Mouse (Mus musculus) neutrophil, adult 5-6 weeks (primary cell): ENCODE measurements around the gene Rad51c. TPM values are rescaled to one million over a fixed set of nuclear protein-coding genes. Genes with fewer than 3 reads are reported as not detected.
"Not testable (repeated sequence)": the region's sequence is repeated elsewhere in the genome, so short reads cannot be mapped to it uniquely, and the experiment has no call there.

Source experiments
- ATAC-seq: fragments of 151-379, 151-347 bp; 2 replicates; pipeline ENCODE4 v1.8.0; 2017; ENCODE audit warnings: mild to moderate bottlenecking, moderate TSS enrichment; ENCODE audit not compliant: insufficient number of reproducible peaks, poor library complexity, low FRiP score, severe bottlenecking; ENCODE audit errors: extremely low read depth
- total RNA-seq: library from RNA; stranded (forward); fragments of 200-1000 nt; gene quantifications from 2 replicates; pipeline ENCODE4 v1.2.3, GENCODE M21; 2017

Rad51c gene
- total RNA-seq, result 4.2 and 9.9 TPM in 2 replicates

DNA sequence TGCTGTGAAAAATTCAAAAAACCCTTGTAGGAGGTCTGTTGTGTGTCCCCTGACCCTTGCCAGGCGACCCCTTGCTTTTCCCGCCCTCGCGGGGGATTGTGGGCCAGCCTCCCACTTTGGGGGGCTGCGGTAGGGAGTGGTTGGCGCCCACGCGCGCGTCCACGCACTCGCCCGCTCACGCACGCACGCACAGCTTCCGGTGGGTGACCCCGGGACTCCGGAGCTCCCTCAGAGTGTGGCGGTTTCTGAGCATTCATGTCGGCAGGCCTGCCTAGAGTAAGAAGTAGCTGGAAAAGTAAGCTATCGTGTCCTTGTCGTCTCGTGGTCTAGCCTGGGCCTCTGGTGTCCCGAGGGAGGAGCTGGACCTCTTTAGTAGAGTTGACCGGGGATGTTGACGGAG is at the start of gene Rad51c, which contains the start of gene Tex14:
Gene Rad51c, minus strand, starts transcription at position 79 of the 400 bp plus-strand sequence.
Gene Tex14, plus strand, starts transcription at position 190 of the 400 bp plus-strand sequence.
- no peak for ATAC-seq

DNA sequence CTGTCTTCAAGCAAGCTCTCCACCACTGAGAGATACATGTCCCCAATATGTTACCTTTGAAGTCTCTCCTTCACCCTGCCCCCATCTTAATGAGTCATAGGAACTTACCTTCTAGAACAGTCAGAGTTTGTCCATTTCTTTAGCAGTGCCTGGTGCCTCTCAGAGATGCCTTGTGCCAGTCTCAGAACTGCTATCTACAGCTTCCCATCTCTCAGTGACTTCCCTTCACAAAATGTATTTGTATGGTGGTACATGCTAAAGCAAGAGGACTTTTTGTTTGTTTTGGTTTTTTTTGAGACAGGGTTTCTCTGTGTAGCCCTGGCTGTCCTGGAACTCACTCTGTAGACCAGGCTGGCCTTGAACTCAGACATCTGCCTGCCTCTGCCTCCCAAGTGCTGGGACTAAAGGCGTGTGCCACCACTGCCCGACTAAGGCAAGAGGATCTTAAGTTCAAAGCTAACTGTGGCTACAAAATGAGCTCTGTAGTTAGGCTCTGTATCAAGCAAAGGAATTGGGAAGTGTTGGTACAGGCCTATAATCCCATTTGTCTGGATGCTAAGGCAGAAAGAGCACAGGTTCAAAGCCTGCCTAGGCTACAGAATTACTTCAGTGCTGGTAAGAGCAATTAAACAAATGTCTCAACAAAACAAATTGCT is 49.4 kb upstream of the Rad51c start:
- ATAC-seq, result no peak

DNA sequence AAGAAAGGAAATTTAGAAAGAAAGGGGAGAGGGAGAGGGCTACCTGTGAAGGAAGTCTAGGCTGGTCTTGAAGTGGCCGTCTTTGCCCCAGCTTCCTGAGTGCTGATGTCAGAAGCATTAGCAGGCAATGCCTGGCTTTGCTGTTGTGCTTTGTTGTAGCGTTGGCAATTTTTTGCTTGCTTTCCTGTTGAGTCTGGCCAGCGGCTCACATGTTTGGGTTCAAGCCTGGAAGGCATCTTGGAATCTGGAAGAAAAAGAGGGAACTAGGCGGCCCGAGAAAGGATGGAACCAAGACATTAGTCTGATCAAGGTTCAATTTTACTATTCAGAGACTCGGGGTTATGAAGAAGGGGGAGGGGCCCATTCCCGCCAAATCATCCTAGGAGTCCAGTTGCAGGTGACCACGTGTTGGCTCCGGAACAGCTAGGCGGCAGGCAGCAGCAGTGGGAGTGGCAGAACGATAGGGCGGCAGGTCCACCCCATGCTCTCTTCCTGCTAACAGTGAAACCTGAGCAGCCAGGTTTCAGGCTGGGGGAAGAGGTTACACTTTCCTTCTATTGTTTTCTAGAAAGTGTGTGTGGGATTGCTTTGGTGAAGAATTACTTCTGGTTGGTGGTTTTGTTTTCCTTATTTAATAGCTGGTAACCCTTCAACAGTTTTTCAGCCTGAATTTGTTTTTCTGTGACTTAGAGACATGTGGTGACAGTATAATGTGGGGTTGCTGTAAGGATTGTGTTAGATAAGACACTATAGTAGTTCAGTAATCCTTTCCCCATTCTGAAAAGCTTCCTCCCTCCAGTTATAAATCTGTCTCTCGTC is 48.7 kb upstream of the Rad51c start:
- no peak for ATAC-seq

DNA sequence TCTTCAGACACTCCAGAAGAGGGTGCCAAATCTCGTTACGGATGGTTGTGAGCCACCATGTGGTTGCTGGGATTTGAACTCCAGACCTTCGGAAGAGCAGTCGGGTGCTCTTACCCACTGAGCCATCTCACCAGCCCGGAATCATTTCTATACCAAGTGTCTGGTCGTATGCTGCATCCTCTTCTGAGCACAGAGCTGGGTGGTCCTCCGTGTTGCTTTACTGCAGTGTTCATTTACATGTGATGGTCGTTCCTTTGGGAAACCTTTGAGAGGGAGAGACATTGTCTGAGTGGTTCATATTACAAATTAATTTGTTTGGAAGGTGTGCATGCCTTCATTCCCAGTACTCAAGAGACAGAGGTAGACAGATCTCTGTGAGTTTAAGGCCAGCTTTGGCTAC is 48.0 kb upstream of the Rad51c start:
- not testable (repeated sequence) for ATAC-seq

DNA sequence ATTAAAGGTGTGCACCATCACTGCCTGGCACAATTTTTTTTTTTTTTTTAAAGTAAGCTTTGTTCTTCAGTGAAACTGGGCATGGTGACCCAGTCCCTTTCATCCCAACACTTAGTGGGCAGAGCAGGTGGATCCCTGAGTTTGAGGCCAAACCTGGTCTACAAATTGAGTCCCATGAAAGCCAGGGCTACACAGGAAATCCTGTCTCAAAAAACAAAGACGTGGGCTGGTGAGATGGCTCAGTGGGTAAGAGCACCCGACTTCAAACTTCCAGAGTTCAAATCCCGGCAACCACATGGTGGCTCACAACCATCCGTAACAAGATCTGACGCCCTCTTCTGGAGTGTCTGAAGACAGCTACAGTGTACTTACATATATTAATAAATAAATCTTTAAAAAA is 45.1 kb upstream of the Rad51c start:
- ATAC-seq, result not testable (repeated sequence)

DNA sequence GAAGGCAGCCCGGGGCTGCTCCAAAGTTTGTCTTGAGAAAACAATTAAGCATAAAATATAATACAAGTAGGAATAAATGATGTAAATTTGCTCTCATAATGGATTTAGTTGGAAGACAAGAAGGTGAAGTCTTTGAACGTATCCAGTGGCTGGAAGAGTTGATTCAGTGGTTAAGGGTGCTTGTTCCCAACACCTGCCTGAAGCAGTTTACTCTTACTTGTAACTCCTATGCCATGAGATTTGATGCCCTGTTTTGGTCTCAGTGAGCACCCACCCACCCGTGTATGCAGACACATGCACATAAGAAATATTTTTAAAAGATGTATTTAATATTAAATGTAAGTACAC is 44.4 kb upstream of the Rad51c start:
- ATAC-seq, result no peak

DNA sequence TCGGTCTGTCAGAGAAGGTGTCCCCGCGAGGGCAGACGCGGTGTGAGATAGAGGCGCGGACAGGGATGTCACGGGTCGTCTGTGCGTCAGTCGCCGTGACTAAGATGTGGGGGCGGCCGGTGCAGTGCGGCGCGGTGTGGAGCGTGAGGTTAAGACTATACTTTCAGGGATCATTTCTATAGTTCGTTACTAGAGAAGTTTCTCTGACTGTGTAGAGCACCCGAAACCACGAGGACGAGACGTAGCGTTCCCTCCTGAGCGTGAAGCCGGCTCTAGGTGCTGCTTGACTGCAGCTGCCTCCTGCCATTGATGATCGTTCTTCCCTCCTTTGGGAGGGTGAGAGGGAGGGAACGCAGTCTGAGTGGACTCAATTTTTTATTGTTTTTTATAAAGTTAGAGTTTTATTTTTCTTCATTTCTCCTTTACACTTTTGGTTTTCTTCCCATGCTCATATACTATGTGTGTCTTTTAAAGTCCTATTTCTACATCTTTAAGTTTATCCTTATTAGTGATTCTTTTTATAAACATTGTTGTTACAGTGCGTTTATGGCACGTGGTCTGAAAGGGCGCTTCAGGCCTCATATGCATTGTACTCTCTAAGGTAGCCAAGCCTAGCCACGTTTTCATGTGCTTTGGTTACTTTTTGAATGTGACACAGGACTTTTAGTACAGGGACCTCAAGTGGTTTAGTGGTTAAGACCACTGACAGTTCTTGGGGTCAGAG is 43.9 kb upstream of the Rad51c start:
- ATAC-seq, result peak; percentile 29; the same call in 1 of the 2 replicates

DNA sequence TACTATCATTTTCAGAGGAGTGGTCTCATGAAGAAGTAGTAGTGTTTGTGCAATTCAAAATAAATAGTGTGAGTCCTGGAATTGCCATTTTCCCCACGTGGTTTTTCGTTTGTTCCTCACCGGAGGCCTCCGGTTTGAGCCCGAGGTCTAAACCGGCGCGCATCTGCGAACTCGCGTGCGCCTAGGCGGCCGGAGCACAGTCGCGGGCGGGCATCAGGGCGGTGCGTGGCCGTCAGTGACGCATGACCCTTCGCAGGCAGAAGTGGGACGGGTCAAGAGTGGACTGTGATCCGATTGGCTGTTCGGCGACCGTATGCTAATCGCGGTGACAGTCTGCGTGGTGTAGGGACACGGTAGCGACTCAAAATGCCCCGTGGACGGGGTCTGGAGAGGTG is 43.3 kb upstream of the Rad51c start:
- peak; percentile 95 for ATAC-seq

DNA sequence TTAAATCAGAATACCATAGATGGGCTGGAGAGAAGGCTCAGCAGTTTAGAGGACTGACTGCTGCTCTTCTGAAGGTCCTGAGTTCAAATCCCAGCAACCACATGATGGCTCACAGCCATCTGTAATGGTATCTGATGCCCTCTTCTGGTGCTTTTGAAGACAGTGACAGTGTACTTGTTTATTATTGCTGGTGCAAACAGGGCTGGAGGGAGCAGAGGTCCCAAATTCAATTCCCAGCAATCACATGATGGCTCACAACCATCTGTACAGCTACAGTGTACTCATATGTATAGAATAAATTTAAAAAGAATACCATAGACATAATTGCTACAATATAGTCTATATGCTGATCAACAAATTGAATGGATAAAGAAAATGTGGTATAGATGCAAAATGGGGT is 42.7 kb upstream of the Rad51c start:
- no peak for ATAC-seq

DNA sequence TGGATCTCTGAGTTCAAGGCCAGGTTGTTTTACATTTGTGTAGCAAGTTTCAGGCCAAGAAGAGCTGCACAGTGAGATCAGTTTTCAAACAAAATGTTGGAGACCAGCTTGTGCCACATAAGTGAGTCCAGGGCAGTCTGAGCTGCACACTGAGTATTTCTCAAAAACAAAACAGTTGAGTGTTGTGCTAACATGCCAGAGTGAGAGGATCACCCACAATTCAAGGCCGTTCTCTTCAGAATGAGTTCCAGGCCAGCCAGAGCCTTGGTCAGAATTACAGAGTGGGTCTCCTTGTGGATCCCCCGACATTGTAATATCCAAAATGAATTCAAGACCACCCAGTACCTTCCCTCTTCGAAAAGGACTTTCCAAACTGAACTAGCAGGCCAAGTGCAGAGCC is 41.4 kb upstream of the Rad51c start:
- ATAC-seq, result no peak

DNA sequence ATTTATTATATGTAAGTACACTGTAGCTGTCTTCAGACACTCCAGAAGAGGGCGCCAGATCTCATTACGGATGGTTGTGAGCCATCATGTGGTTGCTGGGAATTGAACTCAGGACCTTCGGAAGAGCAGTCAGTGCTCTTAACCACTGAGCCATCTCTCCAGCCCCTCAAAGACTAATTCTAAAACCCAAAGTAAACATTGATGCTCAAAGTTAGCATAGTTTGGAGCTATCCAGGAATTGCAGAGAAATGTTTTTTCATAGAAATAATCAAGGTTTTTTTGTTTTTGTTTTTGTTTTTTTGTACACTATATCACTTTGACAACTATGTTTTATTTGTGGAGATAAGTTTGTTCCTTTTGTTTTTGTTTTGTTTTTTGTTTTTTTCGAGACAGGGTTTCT is 40.8 kb upstream of the Rad51c start:
- not testable (repeated sequence) for ATAC-seq

DNA sequence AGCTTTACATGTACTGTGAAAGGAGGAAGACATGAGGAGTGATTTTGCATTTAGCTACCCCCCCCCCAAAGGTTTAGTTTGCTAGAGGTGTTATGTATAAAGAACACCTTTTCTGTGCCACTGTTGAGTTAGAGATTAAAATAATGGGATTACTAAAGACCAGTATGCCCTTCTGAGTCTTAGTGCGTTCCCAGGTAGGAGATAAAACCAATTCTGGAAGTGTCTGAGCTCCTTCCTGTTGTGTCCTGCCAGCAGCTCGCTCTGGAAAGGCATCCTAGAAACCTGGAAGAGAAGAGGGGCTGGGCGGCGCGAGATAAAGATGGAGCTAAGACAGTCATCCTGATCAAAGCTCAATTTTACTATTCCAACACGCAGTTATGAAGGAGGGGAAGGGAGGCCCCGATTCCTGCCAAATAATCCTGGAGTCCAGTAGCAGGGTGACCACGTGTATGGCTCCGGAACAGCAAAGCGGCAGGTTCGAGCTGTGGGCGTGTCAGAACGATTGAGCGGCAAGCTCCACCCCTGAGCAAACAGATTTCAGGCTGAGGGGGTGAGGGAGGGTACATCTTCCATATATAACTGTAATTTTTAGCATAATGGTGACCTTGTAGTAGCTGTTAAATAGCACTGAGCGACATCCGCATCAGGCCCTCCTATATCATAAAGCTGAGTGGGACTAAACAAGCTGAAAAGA is 40.1 kb upstream of the Rad51c start:
- no peak for ATAC-seq

DNA sequence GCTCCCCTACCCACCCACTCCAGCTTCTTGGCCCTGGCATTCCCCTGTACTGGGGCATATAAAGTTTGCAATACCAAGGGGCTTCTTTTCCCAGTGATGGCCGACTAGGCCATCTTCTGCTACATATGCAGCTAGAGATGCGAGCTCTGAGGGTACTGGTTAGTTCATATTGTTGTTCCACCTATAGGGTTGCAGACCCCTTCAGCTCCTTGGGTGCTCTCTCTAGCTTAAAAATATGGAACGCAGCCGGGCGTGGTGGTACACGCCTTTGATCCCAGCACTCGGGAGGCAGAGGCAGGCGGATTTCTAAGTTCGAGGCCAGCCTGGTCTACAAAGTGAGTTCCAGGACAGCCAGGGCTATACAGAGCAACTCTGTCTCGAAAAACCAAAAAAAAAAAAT is 39.3 kb upstream of the Rad51c start:
- ATAC-seq, result not testable (repeated sequence)

DNA sequence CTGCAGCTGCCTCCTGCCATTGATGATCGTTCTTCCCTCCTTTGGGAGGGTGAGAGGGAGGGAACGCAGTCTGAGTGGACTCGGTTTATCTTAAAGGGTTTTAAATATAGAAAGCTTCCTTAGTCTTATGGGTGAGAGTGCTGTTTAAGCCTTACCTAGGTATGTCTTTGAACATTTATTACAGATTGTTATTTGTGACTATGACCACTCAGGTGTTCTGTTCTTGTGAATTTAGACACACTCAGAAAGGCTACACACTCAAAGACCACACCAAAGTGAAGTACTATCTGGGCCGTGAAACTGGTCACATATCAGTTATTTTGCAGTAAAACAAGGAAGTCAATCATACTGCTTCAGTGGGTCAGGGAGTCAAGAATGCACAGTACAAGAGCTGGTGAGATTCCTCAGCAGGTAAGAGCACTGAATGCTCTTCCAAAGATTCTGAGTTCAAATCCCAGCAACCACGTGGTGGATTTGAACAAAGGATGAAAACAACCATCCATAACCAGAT is 38.7 kb upstream of the Rad51c start:
- peak; percentile 26 for ATAC-seq

DNA sequence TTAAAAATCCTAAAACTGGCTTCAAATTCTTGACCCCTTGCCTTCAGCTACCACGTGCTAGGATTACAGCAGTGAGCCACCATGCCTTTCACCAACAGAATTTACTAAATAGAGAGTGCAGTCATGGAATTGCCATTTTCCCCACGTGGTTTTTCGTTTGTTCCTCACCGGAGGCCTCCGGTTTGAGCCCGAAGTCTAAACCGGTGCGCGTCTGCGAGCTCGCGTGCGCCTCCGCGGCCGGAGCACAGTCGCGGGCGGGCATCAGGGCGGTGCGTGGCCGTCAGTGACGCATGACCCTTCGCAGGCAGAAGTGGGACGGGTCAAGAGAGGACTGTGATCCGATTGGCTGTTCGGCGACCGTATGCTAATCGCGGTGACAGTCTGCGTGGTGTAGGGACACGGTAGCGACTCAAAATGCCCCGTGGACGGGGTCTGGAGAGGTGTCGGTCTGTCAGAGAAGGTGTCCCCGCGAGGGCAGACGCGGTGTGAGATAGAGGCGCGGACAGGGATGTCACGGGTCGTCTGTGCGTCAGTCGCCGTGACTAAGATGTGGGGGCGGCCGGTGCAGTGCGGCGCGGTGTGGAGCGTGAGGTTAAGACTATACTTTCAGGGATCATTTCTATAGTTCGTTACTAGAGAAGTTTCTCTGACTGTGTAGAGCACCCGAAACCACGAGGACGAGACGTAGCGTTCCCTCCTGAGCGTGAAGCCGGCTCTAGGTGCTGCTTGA is 38.1 kb upstream of the Rad51c start:
- ATAC-seq, result peak; percentile 97

DNA sequence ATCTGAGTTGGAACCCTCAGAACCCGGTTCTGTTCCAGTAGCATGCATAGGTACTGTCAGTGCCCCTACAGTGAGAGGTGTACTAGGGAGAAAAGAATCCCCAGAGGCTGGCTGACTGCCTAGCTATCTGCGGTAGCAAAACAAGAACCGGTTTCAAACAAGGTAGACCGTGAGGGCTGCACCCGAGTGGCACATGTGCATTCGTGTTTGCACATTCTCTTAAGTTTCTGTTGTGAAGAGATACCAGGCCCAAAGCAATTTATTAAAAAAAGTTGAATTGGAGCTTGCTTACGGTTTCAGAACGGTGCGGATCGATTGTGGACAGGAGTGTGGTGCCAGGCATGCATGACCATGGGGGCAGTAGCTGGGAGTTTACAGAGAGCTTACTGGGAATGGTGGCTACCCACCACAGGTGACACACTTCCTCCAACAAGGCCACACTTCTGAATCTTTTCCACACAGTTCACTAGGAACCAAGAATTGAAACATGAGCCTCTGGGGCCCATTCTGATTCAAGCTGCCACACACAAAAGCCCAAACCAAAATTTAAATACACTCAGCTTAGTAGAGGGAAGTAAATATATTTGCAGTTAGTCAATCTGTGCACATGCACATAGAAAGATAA is 35.2 kb upstream of the Rad51c start:
- no peak for ATAC-seq

DNA sequence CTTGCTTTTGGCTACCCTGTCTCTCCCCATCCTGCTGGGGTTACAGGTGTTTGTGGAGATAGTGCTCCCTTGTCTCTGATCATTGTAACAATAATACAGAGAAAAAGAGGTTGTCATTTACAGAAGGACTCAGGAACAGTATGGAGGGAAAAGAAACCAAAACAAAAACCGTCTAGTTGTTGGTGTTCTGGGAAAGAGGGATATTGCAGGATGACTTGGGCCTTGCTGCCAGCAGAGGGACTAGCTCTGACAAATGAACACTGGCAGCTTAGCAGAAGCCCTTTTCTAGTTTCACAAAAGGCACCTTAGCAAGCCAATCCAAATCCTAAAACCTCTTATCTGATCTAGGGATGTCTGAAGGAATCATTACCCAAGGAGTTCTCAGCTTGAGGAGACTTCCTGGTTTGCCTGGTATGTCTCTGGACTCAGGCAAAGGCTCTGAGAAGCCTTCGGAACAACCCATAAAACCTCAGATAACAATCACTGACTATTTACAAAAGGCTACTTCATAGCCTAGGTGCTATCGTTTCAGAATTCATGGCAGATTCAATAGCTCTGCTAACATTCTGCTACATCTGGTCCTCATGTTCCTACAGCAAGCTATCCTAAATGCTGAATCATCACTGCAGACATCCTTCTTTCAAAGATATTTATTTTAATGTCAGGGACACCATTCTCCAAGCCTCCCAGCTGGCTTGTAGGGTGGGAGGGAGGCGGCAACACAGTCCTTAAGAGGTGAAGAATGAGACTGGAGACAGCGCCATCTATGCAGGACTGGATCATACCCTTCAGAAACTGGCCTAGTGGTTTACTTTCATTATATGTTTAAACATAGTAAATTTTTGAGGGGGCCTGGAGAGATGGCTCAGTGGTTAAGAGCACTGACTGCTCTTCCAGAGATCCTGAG is 31.8 kb upstream of the Rad51c start:
- ATAC-seq, result no peak
